Mouse (Mus musculus): ENCODE measurements at regions not wholly inside any gene's neighbourhood (a gene's known extent, or its start where the extent isn't known, plus 50 kb on each side); places are given as distances from the start of the nearest gene placed in this dataset.

DNA sequence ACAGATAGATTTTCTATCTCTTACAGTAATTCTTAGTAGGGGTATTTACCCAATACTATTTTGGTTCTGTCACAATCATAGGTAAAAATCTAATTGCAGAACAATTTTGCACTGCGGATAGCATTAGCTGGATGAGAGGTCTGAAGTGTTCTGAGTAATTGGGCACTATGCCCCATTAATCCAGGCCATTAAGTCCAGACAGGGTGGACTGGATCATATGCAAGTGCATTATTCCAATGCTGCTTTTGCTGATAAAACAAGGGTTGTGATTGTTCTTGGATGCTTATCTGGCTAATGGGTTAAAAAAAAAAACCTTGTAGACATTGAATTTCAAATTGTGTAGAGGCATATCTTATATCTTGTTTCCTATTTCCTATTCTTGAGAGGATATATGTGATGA is 1732.6 kb upstream of the Gm6569 start:
- no peak overlapping the region for H3K4me3 ChIP-seq
- H3K27me3 ChIP-seq (ENCODE audit: insufficient read depth, poor library complexity, severe bottlenecking), result no peaks in the 10 kb centered on the region
- no peak overlapping the region for H3K27ac ChIP-seq
- DNase-seq (ENCODE audit: low spot score), result no peak
- no peaks in the 10 kb centered on the region for H3K36me3 ChIP-seq
- 82% methylated on average over 1 of the region's 1 CpGs for WGBS
- H3K4me1 ChIP-seq, result no peaks in the 10 kb centered on the region
- no peaks in the 10 kb centered on the region for H3K9me3 ChIP-seq

DNA sequence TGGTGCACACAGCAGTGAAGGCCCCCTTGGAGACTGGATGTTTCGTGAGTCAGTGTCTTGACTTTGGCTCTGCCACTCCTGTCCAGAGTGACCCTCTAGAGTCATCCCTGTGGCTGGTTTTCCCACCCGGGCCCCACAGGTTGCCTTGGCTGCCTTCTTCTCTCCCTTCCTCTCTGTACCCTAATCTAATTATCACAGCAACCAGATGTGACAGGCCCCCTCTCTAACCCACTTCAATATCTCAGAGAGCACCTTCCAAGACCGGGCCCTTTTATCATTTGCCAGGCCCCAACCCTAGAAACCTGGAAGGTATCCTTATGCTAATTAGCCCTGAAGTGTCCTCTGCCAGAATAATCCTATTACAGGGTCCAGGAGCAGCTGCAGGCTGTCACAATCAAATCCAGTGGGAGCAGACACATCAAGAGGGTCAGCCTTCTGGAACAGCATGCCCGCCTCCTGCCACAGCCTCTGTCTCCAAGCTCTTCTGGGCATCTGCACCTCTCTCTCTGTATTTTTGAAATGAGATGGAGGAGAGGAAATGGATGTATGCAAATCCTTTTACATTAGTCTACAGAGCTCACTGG is 1728.4 kb upstream of the Gm6569 start:
- no peak overlapping the region for H3K27ac ChIP-seq
- no peaks in the 10 kb centered on the region for H3K9me3 ChIP-seq
- WGBS, result 53% methylated on average over 4 of the region's 4 CpGs
- no peak overlapping the region for H3K4me3 ChIP-seq
- H3K27me3 ChIP-seq (ENCODE audit: insufficient read depth, poor library complexity, severe bottlenecking), result no peaks in the 10 kb centered on the region
- no peaks in the 10 kb centered on the region for H3K36me3 ChIP-seq
- no peaks in the 10 kb centered on the region for H3K4me1 ChIP-seq
- no peak for DNase-seq (ENCODE audit: low spot score)

DNA sequence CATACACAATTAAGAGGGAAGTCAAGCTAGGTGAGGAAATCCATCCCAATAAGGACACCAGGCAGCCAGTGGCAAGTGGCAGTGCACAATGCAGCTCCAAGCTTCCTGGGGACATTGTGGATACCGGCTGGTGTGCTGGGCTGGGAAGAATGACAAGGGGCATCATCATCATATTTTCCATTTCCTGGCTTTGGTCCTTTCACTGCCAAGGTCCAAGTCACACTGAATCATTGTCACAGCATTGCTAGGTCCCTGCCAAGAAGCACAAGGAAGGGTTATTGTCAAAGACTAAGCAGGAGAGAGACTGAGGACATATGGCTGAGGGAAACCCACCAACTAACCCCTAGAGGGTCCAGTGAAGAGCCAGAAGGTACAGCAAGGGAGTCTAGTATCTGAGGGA is 1723.8 kb upstream of the Gm6569 start:
- Histone ChIP-seq H3K4me1 (no peaks in the 10 kb centered on the region), H3K9me3 (no peaks in the 10 kb centered on the region), H3K4me3 (no peak overlapping the region), H3K36me3 (no peaks in the 10 kb centered on the region), H3K27ac (no peak overlapping the region), H3K27me3 (ENCODE audit: insufficient read depth, poor library complexity, severe bottlenecking) (no peaks in the 10 kb centered on the region)
- 71% methylated on average over 1 of the region's 1 CpGs for WGBS
- DNase-seq (ENCODE audit: low spot score), result no peak

DNA sequence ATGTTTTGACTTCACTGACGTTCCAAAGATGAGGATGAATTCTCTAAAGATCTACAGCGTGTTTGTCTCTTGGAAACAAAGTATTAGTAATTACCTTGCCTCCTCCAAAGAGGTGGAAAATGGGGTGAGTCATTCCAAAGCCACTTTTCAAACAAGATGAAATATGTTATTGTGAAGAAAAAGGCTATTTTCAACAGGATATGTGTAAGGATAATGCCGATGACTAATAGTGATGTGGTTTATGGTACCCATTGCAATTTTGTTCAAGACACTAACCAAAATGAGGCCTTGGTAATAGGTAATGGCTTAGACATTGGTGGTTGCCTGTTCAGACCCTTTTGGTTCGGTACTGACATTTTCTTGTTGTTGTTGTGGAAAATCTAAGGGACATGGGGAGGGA is 1717.6 kb upstream of the Gm6569 start:
- no peaks in the 10 kb centered on the region for H3K4me1 ChIP-seq
- no peaks in the 10 kb centered on the region for H3K36me3 ChIP-seq
- H3K27me3 ChIP-seq (ENCODE audit: insufficient read depth, poor library complexity, severe bottlenecking), result no peaks in the 10 kb centered on the region
- no peak for DNase-seq (ENCODE audit: low spot score)
- H3K4me3 ChIP-seq, result no peak overlapping the region
- no peak overlapping the region for H3K27ac ChIP-seq
- 0 out of 2 replicates have a peak, but pooled peaks cover 2% of the 10 kb centered on the region for H3K9me3 ChIP-seq
- 71% methylated on average over 4 of the region's 4 CpGs for WGBS

DNA sequence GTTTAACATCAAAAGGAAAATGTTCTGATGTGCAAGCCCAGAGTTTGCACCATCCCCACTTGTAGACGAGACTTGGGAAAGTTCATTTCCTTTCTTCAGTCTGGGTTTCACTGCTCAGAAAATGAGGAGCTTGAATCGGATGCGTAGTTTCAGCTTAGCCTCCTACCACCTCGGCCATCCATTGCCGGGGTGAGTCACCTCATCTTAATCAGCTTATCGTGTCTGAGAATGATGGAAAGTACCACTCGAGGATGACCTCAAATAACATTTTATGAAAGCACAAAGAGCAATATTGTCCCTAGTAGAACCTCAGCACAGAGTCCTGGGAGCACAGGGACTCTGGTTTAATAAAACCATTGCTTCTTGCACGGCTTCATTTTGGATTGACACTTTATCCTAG is 1700.1 kb upstream of the Gm6569 start:
- no peaks in the 10 kb centered on the region for H3K9me3 ChIP-seq
- WGBS, result 60% methylated on average over 8 of the region's 8 CpGs
- no peaks in the 10 kb centered on the region for H3K27me3 ChIP-seq (ENCODE audit: insufficient read depth, poor library complexity, severe bottlenecking)
- no peak overlapping the region for H3K27ac ChIP-seq
- H3K4me3 ChIP-seq, result no peak overlapping the region
- DNase-seq (ENCODE audit: low spot score), result no peak
- no peaks in the 10 kb centered on the region for H3K4me1 ChIP-seq
- H3K36me3 ChIP-seq, result no peaks in the 10 kb centered on the region

DNA sequence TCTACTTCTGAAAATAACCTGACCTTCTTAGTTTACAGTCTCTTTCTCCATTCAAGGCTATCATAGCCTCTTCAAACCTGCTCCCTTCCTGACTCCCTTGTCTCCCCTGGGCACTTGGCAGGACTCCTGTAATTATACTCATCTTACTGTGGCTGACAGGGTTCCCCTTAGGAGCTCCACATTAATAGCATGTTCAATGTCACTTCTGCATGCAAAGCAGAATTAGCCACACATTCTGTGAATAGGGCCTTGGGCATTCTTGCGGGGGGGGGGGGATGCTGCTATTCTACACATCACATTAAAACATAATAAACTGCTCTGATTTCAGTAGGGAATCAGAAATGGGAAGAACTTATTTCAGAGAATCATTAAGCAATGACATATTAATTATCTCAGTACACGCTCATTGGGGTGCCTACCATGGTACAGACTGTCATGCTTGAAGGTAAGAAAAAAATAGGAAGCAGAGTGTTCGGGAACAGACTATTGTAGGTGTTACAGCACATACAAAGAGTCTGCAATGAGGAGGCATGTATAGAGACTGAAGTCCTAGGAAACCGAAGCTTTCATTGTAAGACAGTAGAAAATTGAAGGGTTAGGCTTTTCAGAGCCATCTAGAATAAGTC is 1698.3 kb upstream of the Gm6569 start:
- no peaks in the 10 kb centered on the region for H3K36me3 ChIP-seq
- no peak overlapping the region for H3K4me3 ChIP-seq
- H3K27ac ChIP-seq, result no peak overlapping the region
- no peak for DNase-seq (ENCODE audit: low spot score)
- H3K4me1 ChIP-seq, result no peaks in the 10 kb centered on the region
- no peaks in the 10 kb centered on the region for H3K27me3 ChIP-seq (ENCODE audit: insufficient read depth, poor library complexity, severe bottlenecking)
- no peaks in the 10 kb centered on the region for H3K9me3 ChIP-seq
- WGBS, result 84% methylated on average over 4 of the region's 4 CpGs

DNA sequence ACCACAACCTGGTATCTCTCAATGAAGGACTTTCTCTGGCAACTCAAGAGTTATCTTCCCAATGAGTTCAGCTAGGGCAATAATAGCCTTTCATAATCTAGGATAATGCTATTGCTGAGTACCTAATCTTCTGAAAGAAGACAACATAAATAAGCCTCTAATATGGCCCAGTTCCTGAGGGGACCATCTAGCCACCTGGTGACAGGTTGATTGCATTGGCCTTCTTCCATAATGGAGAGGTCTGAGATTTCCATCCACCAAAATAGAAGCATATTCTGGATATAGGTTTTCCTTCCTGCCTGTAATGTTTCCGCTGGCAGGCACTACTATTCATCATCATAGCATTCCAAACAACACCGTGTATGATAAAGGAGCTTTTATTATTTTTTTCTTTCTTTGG is 1694.2 kb upstream of the Gm6569 start:
- Histone ChIP-seq H3K27ac (no peak overlapping the region), H3K9me3 (no peaks in the 10 kb centered on the region), H3K36me3 (no peaks in the 10 kb centered on the region), H3K4me3 (no peak overlapping the region), H3K4me1 (no peaks in the 10 kb centered on the region), H3K27me3 (ENCODE audit: insufficient read depth, poor library complexity, severe bottlenecking) (no peaks in the 10 kb centered on the region)
- 80% methylated on average over 2 of the region's 2 CpGs for WGBS
- DNase-seq (ENCODE audit: low spot score), result no peak

DNA sequence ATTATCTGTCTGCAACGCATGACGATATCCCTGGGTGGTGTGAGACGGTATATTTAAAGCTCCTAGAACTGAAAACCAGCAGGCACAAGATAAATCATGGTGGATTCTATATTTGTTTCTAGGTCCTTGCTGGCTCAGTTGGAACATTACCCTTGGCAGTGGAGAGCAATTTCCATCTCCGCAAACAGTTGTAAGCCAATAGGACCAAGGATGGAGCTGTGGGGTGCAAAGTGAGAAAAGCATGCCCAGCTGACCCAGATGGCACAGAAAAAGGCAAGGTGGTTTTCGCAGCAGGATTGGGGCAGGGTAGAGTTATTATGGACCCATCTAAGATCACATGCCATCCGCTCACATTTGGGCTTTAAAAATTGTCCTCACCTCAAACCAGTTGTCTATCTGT is 1683.8 kb upstream of the Gm6569 start:
- WGBS, result 87% methylated on average over 6 of the region's 6 CpGs

DNA sequence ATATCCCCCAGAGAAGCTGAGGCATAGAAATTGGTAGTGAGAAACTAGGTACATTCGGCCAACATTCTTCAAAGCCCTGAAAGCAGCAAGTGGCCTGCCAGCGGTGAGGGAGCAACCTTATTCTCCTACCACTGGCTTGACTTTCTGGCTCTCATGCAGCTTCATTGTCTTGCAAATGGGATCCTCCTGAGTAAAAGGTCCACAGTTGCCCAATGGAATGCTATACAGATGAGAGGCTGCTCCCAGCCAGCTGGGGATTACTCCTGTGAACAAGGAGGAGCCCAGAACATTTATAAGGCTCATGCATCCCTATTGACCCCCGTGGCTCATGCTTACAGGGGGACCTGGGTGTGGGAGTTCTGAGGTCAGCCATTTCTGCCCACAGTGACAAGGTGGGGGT is 1675.9 kb upstream of the Gm6569 start:
- Histone ChIP-seq H3K4me1 (no peaks in the 10 kb centered on the region), H3K9me3 (no peaks in the 10 kb centered on the region), H3K36me3 (no peaks in the 10 kb centered on the region), H3K27me3 (ENCODE audit: insufficient read depth, poor library complexity, severe bottlenecking) (no peaks in the 10 kb centered on the region), H3K27ac (no peak overlapping the region), H3K4me3 (no peak overlapping the region)
- WGBS, result 61% methylated on average over 3 of the region's 3 CpGs
- DNase-seq (ENCODE audit: low spot score), result no peak

More for the DNA sequence above, 1683.8 kb upstream of the Gm6569 start:
- Histone ChIP-seq H3K27ac (no peak overlapping the region), H3K27me3 (ENCODE audit: insufficient read depth, poor library complexity, severe bottlenecking) (no peaks in the 10 kb centered on the region), H3K9me3 (no peaks in the 10 kb centered on the region), H3K4me1 (no peaks in the 10 kb centered on the region), H3K36me3 (no peaks in the 10 kb centered on the region), H3K4me3 (no peak overlapping the region)
- DNase-seq (ENCODE audit: low spot score), result no peak

DNA sequence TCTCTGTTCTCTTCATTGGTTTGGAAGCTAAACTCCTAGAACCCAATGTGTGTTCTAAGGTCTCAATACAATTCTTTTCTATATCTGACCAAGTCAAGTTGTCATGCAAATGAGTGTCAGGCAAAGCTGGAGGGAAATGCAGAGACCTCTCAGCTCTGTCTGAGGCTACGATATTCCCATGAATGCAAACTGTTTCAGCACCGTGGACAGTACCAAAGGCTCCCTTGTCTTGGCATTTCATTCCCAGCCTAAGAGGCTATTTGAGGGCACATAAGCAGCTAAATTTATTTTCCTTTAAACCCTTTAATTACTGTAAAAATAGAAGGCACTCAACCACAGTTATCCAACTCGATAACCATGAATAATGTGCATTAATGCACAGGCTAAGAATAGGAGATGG is 1633.5 kb upstream of the Gm6569 start:
- WGBS, result 30% methylated on average over 3 of the region's 3 CpGs
- Histone ChIP-seq H3K27ac (no peak overlapping the region), H3K27me3 (ENCODE audit: insufficient read depth, poor library complexity, severe bottlenecking) (no peaks in the 10 kb centered on the region), H3K9me3 (no peaks in the 10 kb centered on the region), H3K4me1 (no peaks in the 10 kb centered on the region), H3K36me3 (no peaks in the 10 kb centered on the region), H3K4me3 (no peak overlapping the region)
- no peak for DNase-seq (ENCODE audit: low spot score)

DNA sequence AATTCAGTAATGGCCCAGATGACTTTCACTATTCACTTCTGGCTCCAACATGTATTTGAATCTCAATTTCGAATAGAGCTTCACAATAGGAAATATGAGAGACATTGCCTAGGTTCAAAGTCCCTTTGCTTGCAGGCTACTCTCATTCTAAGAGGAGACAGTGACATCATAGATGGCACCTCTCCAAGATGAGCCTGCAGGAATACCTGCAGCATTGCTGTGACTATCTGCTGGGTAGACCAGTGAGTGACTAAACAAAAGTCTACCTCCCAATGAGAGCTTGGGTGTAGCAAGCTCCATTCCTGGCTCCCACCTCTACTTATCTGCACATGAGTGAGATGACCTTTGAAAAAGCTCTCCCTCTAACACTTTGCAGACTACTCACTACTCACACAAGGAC is 1632.6 kb upstream of the Gm6569 start:
- no peaks in the 10 kb centered on the region for H3K27me3 ChIP-seq (ENCODE audit: insufficient read depth, poor library complexity, severe bottlenecking)
- WGBS, result 43% methylated on average over 1 of the region's 1 CpGs
- no peaks in the 10 kb centered on the region for H3K36me3 ChIP-seq
- H3K4me1 ChIP-seq, result no peaks in the 10 kb centered on the region
- no peak overlapping the region for H3K27ac ChIP-seq
- no peak for DNase-seq (ENCODE audit: low spot score)
- H3K4me3 ChIP-seq, result no peak overlapping the region
- no peaks in the 10 kb centered on the region for H3K9me3 ChIP-seq

DNA sequence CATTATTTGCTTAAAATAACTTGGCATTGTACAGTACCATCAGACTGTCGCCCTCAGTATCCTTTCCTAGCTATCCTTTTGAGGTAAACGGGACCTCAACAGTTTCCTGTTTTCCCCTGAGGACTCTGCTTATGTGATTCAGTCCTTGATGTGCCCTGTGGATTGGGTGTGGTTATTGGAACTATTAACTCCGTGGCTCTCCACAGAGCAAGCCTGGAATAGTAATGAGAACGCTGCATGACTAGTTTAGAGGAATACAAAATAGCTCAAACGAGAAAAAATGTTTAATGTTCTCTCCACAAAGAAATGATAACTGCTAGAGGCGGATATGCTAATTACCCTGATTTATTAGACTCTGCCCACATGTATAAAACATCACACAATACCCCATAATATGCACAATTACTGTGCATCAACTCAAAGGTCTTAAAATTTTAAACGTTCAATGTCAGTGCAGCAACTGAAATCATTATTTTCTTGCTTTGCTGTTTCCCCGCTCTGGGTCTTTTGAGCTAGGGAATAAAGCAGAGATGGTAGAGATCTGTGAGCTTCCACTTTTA is 1629.0 kb upstream of the Gm6569 start:
- Histone ChIP-seq H3K4me3 (no peak overlapping the region), H3K27me3 (ENCODE audit: insufficient read depth, poor library complexity, severe bottlenecking) (no peaks in the 10 kb centered on the region), H3K36me3 (no peaks in the 10 kb centered on the region), H3K9me3 (no peaks in the 10 kb centered on the region), H3K27ac (no peak overlapping the region), H3K4me1 (no peaks in the 10 kb centered on the region)
- DNase-seq (ENCODE audit: low spot score), result no peak
- 66% methylated on average over 8 of the region's 8 CpGs for WGBS

DNA sequence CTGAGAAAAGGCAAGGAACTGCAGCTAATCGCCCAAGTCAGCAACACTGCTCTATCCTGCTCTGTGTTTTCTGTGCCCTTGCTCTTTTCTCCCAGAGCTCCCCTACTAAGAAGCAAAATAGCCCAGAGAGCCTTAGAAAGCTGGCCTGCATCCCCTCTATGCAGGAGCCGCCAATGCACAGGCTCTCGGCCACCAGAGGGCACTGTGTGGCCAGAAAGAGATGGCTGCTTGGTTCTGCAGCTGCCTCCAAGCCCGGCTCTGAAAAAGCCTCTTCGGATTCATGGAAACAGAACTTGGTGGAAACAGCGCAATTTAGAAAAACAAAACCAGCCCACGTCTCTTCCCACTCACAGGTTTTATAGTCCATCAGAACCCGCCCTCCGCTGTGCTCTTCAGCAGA is 1628.4 kb upstream of the Gm6569 start:
- Histone ChIP-seq H3K36me3 (no peaks in the 10 kb centered on the region), H3K27me3 (ENCODE audit: insufficient read depth, poor library complexity, severe bottlenecking) (no peaks in the 10 kb centered on the region), H3K4me3 (no peak overlapping the region), H3K4me1 (no peaks in the 10 kb centered on the region), H3K9me3 (no peaks in the 10 kb centered on the region), H3K27ac (no peak overlapping the region)
- WGBS, result 18% methylated on average over 9 of the region's 9 CpGs
- no peak for DNase-seq (ENCODE audit: low spot score)

DNA sequence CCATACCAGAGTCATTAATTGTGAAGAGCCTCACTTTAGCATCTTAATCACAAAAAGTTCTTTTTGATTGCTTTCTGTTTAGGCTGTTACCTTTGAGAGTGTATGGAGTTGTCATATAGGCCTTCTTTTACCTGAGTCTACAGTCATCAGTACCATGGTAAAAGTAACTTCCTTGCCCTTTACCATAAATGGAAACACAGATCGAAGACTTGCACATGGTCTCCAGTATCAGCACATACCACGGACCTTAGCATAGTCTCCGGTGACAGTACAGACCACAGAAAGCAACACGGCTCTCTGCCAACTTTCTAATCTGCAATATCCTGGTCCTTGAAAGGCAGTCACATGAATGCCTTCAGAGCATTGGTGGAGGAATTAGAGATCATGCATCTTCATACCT is 1626.8 kb upstream of the Gm6569 start:
- no peaks in the 10 kb centered on the region for H3K36me3 ChIP-seq
- no peaks in the 10 kb centered on the region for H3K27me3 ChIP-seq (ENCODE audit: insufficient read depth, poor library complexity, severe bottlenecking)
- no peak for DNase-seq (ENCODE audit: low spot score)
- no peak overlapping the region for H3K27ac ChIP-seq
- H3K9me3 ChIP-seq, result no peaks in the 10 kb centered on the region
- 72% methylated on average over 4 of the region's 4 CpGs for WGBS
- no peak overlapping the region for H3K4me3 ChIP-seq
- H3K4me1 ChIP-seq, result no peaks in the 10 kb centered on the region
